Mouse (Mus musculus) cortical plate, adult 2 months (tissue): ENCODE results near the gene Sept10.

Experiments used
- CTCF ChIP-seq: fragments of 200-500 bp; IDR thresholded peaks from 2 replicates; pipeline ENCODE4 v1.5.1; 2011; ENCODE audit warnings: mild to moderate bottlenecking, control low read depth, low read length; ENCODE audit not compliant: insufficient read depth; ENCODE audit errors: extremely low read depth
- POLR2A ChIP-seq: fragments of 200-500 bp; IDR thresholded peaks from 2 replicates; pipeline ENCODE4 v1.6.1; 2011; ENCODE audit warnings: mild to moderate bottlenecking, low read length, control low read depth; ENCODE audit not compliant: insufficient read depth; ENCODE audit errors: extremely low read depth

GRCm38 (mm10) chr10:59158627-59159026 is 63.0 kb downstream of the Sept10 start:
- TF ChIP-seq CTCF, result no peak
- TF ChIP-seq POLR2A, result no peak
